Mouse (Mus musculus) cerebellum, adult 2 months (tissue): Measurements from ENCODE around the gene Mpp6. TPM values are rescaled to one million over a fixed set of nuclear protein-coding genes. Genes with fewer than 3 reads are reported as not detected.
A peak's percentile ranks its signal among the peaks of the same experiment; 100 is the strongest.

Experiments used
- DNase-seq, 2 experiments: peaks; one replicate each; pipeline ENCODE4 v3.0.0; 2021
- H3K27ac ChIP-seq: fragments of 200-500 bp; 2 replicates; pipeline ENCODE4 v1.5.1; 2012; ENCODE audit warnings: low read length, control low read depth, inconsistent platforms; ENCODE audit not compliant: insufficient read depth
- H3K27me3 ChIP-seq: fragments of 200-500 bp; 2 replicates; pipeline ENCODE4 v1.6.1; 2012; ENCODE audit warnings: inconsistent platforms, mild to moderate bottlenecking, low read length, moderate library complexity; ENCODE audit not compliant: control insufficient read depth, insufficient read depth
- H3K4me1 ChIP-seq: fragments of 200-500 bp; 2 replicates; pipeline ENCODE4 v1.6.1; 2011; ENCODE audit warnings: low read length; ENCODE audit not compliant: control insufficient read depth, insufficient read depth
- H3K4me3 ChIP-seq: fragments of 200-500 bp; replicated peaks from 2 replicates; pipeline ENCODE3; 2011; ENCODE audit warnings: mild to moderate bottlenecking, low read depth, low read length, control low read depth; ENCODE audit not compliant: insufficient read depth
- CTCF ChIP-seq: fragments of 200-500 bp; IDR thresholded peaks from 2 replicates; pipeline ENCODE4 v1.5.1; 2011; ENCODE audit warnings: low read depth, mild to moderate bottlenecking, control low read depth, low read length, moderate library complexity, borderline replicate concordance; ENCODE audit not compliant: insufficient read depth
- POLR2A ChIP-seq: fragments of 200-500 bp; IDR thresholded peaks from 2 replicates; pipeline ENCODE4 v1.6.1; 2011; ENCODE audit warnings: low read length, control low read depth, borderline replicate concordance; ENCODE audit not compliant: insufficient read depth
- WGBS: fragments of 180-500 bp; shearing (Covaris S2); methylation state at CpG from one replicate; pipeline ENCODE4 v1.1.7; 2018; 5-methylcytosine and 5-hydroxymethylcytosine counted together
- polyA plus RNA-seq: library from polyadenylated mRNA; depleted of rRNA; stranded (reverse); fragments of >200 nt; gene quantifications from 2 replicates; pipeline ENCODE4 v1.2.3, GENCODE M21; 2012

Gene Mpp6
- polyA plus RNA-seq, 1 experiment: 75.7 TPM

- DNase-seq: peak; percentile 20 to 37
- TF ChIP-seq CTCF (peak; percentile 72), POLR2A (no peak)
- H3K4me3 ChIP-seq: no peak overlapping the region
- 49% methylated on average over 6 of the region's 6 CpGs for WGBS
- no peaks in the 10 kb centered on the region for H3K4me1 ChIP-seq
- no peaks in the 10 kb centered on the region for H3K27me3 ChIP-seq
- H3K27ac ChIP-seq: no peak overlapping the region
Observed at GRCm38 (mm10) chr6:50220863-50221262, 110.8 kb downstream of the Mpp6 start.

GRCm38 (mm10) chr6:50222351-50222750 is 112.3 kb downstream of the Mpp6 start:
- H3K27me3 ChIP-seq: no peaks in the 10 kb centered on the region
- no peak for TF ChIP-seq POLR2A
- TF ChIP-seq CTCF: no peak
- H3K4me3 ChIP-seq: no peak overlapping the region
- no peak overlapping the region for H3K27ac ChIP-seq
- 89% methylated on average over 5 of the region's 5 CpGs for WGBS
- no peak for DNase-seq
- H3K4me1 ChIP-seq: no peaks in the 10 kb centered on the region

- no peak overlapping the region for H3K4me3 ChIP-seq
- H3K4me1 ChIP-seq: no peaks in the 10 kb centered on the region
- 71% methylated on average over 5 of the region's 5 CpGs for WGBS
- no peaks in the 10 kb centered on the region for H3K27me3 ChIP-seq
- no peak for DNase-seq
- H3K27ac ChIP-seq: no peak overlapping the region
- no peak for TF ChIP-seq CTCF
- TF ChIP-seq POLR2A: no peak
Observed at GRCm38 (mm10) chr6:50222986-50223385, 112.9 kb downstream of the Mpp6 start.

GRCm38 (mm10) chr6:50223606-50224005 is 113.6 kb downstream of the Mpp6 start:
- DNase-seq: no peak
- H3K4me3 ChIP-seq: no peak overlapping the region
- 90% methylated on average over 4 of the region's 4 CpGs for WGBS
- no peak overlapping the region for H3K27ac ChIP-seq
- H3K27me3 ChIP-seq: no peaks in the 10 kb centered on the region
- TF ChIP-seq CTCF: no peak
- TF ChIP-seq POLR2A: no peak
- no peaks in the 10 kb centered on the region for H3K4me1 ChIP-seq

- no peaks in the 10 kb centered on the region for H3K27me3 ChIP-seq
- no peaks in the 10 kb centered on the region for H3K4me1 ChIP-seq
- DNase-seq: no peak
- TF ChIP-seq CTCF: no peak
- no peak for TF ChIP-seq POLR2A
- H3K4me3 ChIP-seq: no peak overlapping the region
- 86% methylated on average over 5 of the region's 5 CpGs for WGBS
- H3K27ac ChIP-seq: no peak overlapping the region
Observed at GRCm38 (mm10) chr6:50225232-50225631, 115.2 kb downstream of the Mpp6 start.

GRCm38 (mm10) chr6:50228180-50228579 is 118.1 kb downstream of the Mpp6 start:
- H3K4me1 ChIP-seq: no peaks in the 10 kb centered on the region
- 75% methylated on average over 5 of the region's 5 CpGs for WGBS
- no peaks in the 10 kb centered on the region for H3K27me3 ChIP-seq
- H3K27ac ChIP-seq: no peak overlapping the region
- no peak for DNase-seq
- TF ChIP-seq POLR2A (no peak), CTCF (no peak)
- H3K4me3 ChIP-seq: no peak overlapping the region

- no peak for DNase-seq
- Histone ChIP-seq H3K27me3 (no peaks in the 10 kb centered on the region), H3K27ac (no peak overlapping the region), H3K4me3 (no peak overlapping the region), H3K4me1 (no peaks in the 10 kb centered on the region)
- WGBS: 95% methylated on average over 5 of the region's 5 CpGs
- TF ChIP-seq CTCF (no peak), POLR2A (no peak)
Observed at GRCm38 (mm10) chr6:50231288-50231687, 121.2 kb downstream of the Mpp6 start.

- Histone ChIP-seq H3K27ac (no peak overlapping the region), H3K27me3 (no peaks in the 10 kb centered on the region), H3K4me3 (no peak overlapping the region), H3K4me1 (no peaks in the 10 kb centered on the region; the same call in 1 of the 2 replicates)
- WGBS: 63% methylated on average over 1 of the region's 1 CpGs
- TF ChIP-seq POLR2A: no peak
- TF ChIP-seq CTCF: no peak
- no peak for DNase-seq
Observed at GRCm38 (mm10) chr6:50232984-50233383, 122.9 kb downstream of the Mpp6 start.
